ENCODE assay signal across 9 mouse cellular contexts in the genomic region with DNA sequence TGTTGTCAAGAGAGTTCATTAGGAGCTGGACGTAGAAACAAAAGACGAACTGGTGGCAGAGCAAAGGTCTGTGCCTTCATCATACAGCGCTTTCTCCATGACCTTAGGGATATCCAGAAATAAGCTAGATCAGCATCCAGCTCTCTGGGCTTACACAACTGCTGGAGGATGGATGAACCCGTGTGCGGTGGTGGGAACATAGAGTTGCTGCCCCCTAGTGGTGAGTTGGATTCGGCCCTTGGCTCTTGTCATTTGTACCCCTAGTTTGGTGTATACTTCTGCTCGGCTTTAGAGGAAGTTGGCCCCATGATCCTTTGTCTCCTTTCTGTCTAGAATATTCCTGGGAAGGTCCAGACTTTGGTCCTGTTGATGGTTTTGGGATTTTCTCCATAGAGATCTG.
DNase-seq lines count a peak whose midpoint lies in the region; ATAC-seq and TF ChIP-seq lines count a peak whose summit lies in the region.
"Had no signal": no experiment of that assay in that cellular context is flagged by ENCODE, and none has a peak within 500 bp of the region (broad histone marks: within the 10 kb centered on the region; RNA-seq: fewer than 3 reads in every experiment).

No protein-coding gene starts in this region.

- peaks cover 3% of the 10 kb centered on the region; the same call in 1 of the 2 replicates for H3K9me3 ChIP-seq in kidney, embryonic 14.5 days (ENCODE audit: control insufficient read depth, low read length)
- H3K9me3 ChIP-seq: lung, embryonic 15.5 days had no signal

- DNase-seq in kidney, adult 11 months = peak; percentile 38
- peak; percentile 58 for DNase-seq in NIH3T3 (ENCODE audit: low read depth)
- DNase-seq in cerebellum, adult 18-20 months = peak; percentile 40 to 57
- DNase-seq in gastrocnemius, postnatal 14 days = peak; percentile 29
- DNase-seq in layer of hippocampus, postnatal 36 days = peak; percentile 48 to 50

- 50% methylated on average over 7 of the region's 7 CpGs for WGBS in kidney, embryonic 14.5 days
- WGBS in olfactory bulb, adult 2 months = 42% methylated on average over 7 of the region's 7 CpGs

- TF ChIP-seq CTCF in olfactory bulb, adult 2 months (IDR thresholded peaks at IDR 0.05; ENCODE audit: insufficient read depth, low read depth, low read length) = peak; percentile 42; the same call in 1 of the 2 replicates

- no peak overlapping the region for H3K4me3 ChIP-seq in kidney, embryonic 14.5 days (ENCODE audit: low read length)
- no peak overlapping the region for H3K4me3 ChIP-seq in olfactory bulb, adult 2 months (ENCODE audit: insufficient read depth, low read depth, low read length)
- H3K4me3 ChIP-seq: lung, embryonic 15.5 days had no signal

- no peaks in the 10 kb centered on the region for H3K36me3 ChIP-seq in kidney, embryonic 14.5 days (ENCODE audit: control insufficient read depth, insufficient read depth, low read length)
- H3K36me3 ChIP-seq: lung, embryonic 15.5 days had no signal

- no peak overlapping the region for H3K4me2 ChIP-seq in kidney, embryonic 14.5 days (replicated peaks; ENCODE audit: low read depth, low read length)
- H3K4me2 ChIP-seq: lung, embryonic 15.5 days had no signal

- H3K9ac ChIP-seq in kidney, embryonic 14.5 days (ENCODE audit: low read depth, low read length) = no peak overlapping the region
- H3K9ac ChIP-seq: lung, embryonic 15.5 days had no signal

- H3K4me1 ChIP-seq in kidney, embryonic 14.5 days (ENCODE audit: control insufficient read depth, insufficient read depth, low read length) = no peaks in the 10 kb centered on the region
- no peaks in the 10 kb centered on the region for H3K4me1 ChIP-seq in olfactory bulb, adult 2 months (ENCODE audit: control insufficient read depth, insufficient read depth, low read length)
- H3K4me1 ChIP-seq: lung, embryonic 15.5 days had no signal

- no peak for TF ChIP-seq POLR2A in olfactory bulb, adult 2 months (IDR thresholded peaks at IDR 0.05; ENCODE audit: insufficient read depth, low read depth, low read length)

- no peak overlapping the region for H3K27ac ChIP-seq in kidney, embryonic 14.5 days (ENCODE audit: low read depth, low read length)
- H3K27ac ChIP-seq in olfactory bulb, adult 2 months (ENCODE audit: insufficient read depth, low read depth, low read length) = no peak overlapping the region
- H3K27ac ChIP-seq: lung, embryonic 15.5 days had no signal

- intact Hi-C loops in gastrocnemius, postnatal 14 days (cut with DNase I; ENCODE audit: low total_unique reads) = loop anchor here (10.0 kb wide), 1 partner anchor 249 kb away; no protein-coding TSS in a partner anchor

- H3K27me3 ChIP-seq in kidney, embryonic 14.5 days (ENCODE audit: control insufficient read depth, insufficient read depth, low read length) = no peaks in the 10 kb centered on the region
- H3K27me3 ChIP-seq: lung, embryonic 15.5 days had no signal

- no peak for ATAC-seq in kidney, embryonic 14.5 days (ENCODE audit: low FRiP score, low TSS enrichment)
- ATAC-seq in erythroid progenitor cell, adult 5-6 weeks (replicated peaks; ENCODE audit: low FRiP score, poor library complexity, severe bottlenecking) = no peak
